In genomic region chr2:22620534-22620933, GRCm38 (mm10) we compare ENCODE assay signal across 18 mouse cellular contexts. TPM values are rescaled to one million over a fixed set of nuclear protein-coding genes. Genes with fewer than 3 reads are reported as not detected.
DNase-seq lines count a peak whose midpoint lies in the region; ATAC-seq lines count a peak whose summit lies in the region.
"Had no signal": no experiment of that assay in that cellular context is flagged by ENCODE, and none has a peak within 500 bp of the region (broad histone marks: within the 10 kb centered on the region; RNA-seq: fewer than 3 reads in every experiment).

No protein-coding gene starts in this region.

- peak overlapping the region; percentile 86 for H3K9ac ChIP-seq in hindbrain, embryonic 14.5 days
- H3K9ac ChIP-seq: liver, embryonic 13.5 days had no signal

- DNase-seq in cerebellum, postnatal 14 days, result peak; percentile 24 to 33
- DNase-seq in cerebellum, adult 9-10 months, result no peak
- DNase-seq in ZHBTc4 (ENCODE audit: low read depth, low spot score), result peak; percentile 17
- peak; percentile 53 for DNase-seq in hindbrain, embryonic 14.5 days (ENCODE audit: low spot score)
- peak; percentile 27 for DNase-seq in neural tube, embryonic 10.5 days (ENCODE audit: extremely low spot score, low spot score)
- no peak for DNase-seq in testis, postnatal 10 days (ENCODE audit: low spot score)
- no peak for DNase-seq in spleen, adult 18-20 months
- DNase-seq in frontal cortex, postnatal 36 days (ENCODE audit: low spot score in 2 of 2), result no peak
- DNase-seq: gastrocnemius, postnatal 14 days; kidney, postnatal 10 days; liver, embryonic 13.5 days; lung, postnatal 36 days; thymus, adult 18-20 months had no signal

- no peaks in the 10 kb centered on the region for H3K9me3 ChIP-seq in hindbrain, embryonic 14.5 days (ENCODE audit: control insufficient read depth, low read length)
- H3K9me3 ChIP-seq: liver, embryonic 13.5 days had no signal

- peaks cover 30% of the 10 kb centered on the region for H3K4me1 ChIP-seq in hindbrain, embryonic 14.5 days (replicated peaks; ENCODE audit: control insufficient read depth, insufficient read depth, low read length)

- peak overlapping the region; percentile 85 for H3K4me2 ChIP-seq in hindbrain, embryonic 14.5 days (replicated peaks)
- H3K4me2 ChIP-seq: liver, embryonic 13.5 days had no signal

- no peaks in the 10 kb centered on the region for H3K36me3 ChIP-seq in hindbrain, embryonic 14.5 days (replicated peaks; ENCODE audit: control insufficient read depth, insufficient read depth)
- H3K36me3 ChIP-seq: G1E; liver, embryonic 13.5 days had no signal

- H3K27me3 ChIP-seq in hindbrain, embryonic 14.5 days (ENCODE audit: control insufficient read depth, insufficient read depth, low read length), result peaks cover 48% of the 10 kb centered on the region

- WGBS in hindbrain, embryonic 14.5 days, result 5% methylated on average over 7 of the region's 7 CpGs

- no peak for ATAC-seq in hindbrain, embryonic 14.5 days (ENCODE audit: low FRiP score)
- ATAC-seq: inflammation-experienced regulatory T-cells, adult 6 months had no signal

- H3K4me3 ChIP-seq in hindbrain, embryonic 14.5 days (replicated peaks; ENCODE audit: low read length), result peak overlapping the region; percentile 56
- H3K4me3 ChIP-seq: erythroblast, embryonic 14.5 days; liver, embryonic 13.5 days; myocyte had no signal

- H3K27ac ChIP-seq in hindbrain, embryonic 14.5 days, result peak overlapping the region; percentile 96
- H3K27ac ChIP-seq: liver, embryonic 13.5 days had no signal

RNA-seq across cellular contexts. Expression of gene Gad2, which starts 1.5 kb away (rescaled TPM):
- polyA plus RNA-seq in hindbrain, embryonic 14.5 days (2014; fragmentation: Nextera tagmentation; extraction: Ambion mirVana), result 34.7 and 35.1 TPM in 2 replicates
- polyA plus RNA-seq: erythroblast, embryonic 14.5 days; G1E; myocyte; spleen, adult 2 months had no signal

Comparison
In these comparisons a context has a peak if more than half of its experiments do, and no peak if none do; other contexts are left out.
1. DNase-seq: peak in cerebellum, postnatal 14 days (2 of 2), ZHBTc4 (single experiment), hindbrain, embryonic 14.5 days (single experiment) and neural tube, embryonic 10.5 days (single experiment); none in cerebellum, adult 9-10 months (single experiment), testis, postnatal 10 days (single experiment), spleen, adult 18-20 months (0 of 2) and frontal cortex, postnatal 36 days (0 of 2).